Comparison of ENCODE assay signal across 9 mouse cellular contexts in the genomic region with DNA sequence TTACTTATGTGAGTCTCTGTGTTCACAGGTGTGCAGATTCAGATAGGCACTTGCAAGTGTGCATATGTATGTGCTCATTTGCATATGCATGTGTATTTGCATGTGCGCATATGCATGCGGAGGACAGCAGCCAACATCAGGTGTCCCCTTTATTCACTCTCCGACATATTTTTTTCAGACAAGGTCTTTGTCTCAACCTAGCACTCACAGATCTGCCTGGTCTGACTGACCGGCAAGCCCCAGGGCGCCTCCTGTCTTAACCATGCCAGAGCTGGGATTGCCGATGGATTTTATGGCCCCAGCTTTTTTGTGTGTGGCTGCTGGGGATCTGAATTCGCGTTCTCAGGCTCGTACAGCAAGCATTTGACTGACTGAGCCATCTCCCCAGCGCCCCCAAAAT. TPM values are rescaled to one million over a fixed set of nuclear protein-coding genes. Genes with fewer than 3 reads are reported as not detected.
DNase-seq lines count a peak whose midpoint lies in the region; ATAC-seq lines count a peak whose summit lies in the region.
"Had no signal": no experiment of that assay in that cellular context is flagged by ENCODE, and none has a peak within 500 bp of the region (broad histone marks: within the 10 kb centered on the region; RNA-seq: fewer than 3 reads in every experiment).

No protein-coding gene starts in this region.

- H3K36me3 ChIP-seq in kidney, embryonic 14.5 days (ENCODE audit: control insufficient read depth, insufficient read depth, low read length): no peaks in the 10 kb centered on the region
- H3K36me3 ChIP-seq in embryonic facial prominence, embryonic 12.5 days: no peaks in the 10 kb centered on the region
- no peaks in the 10 kb centered on the region for H3K36me3 ChIP-seq in forebrain, embryonic 16.5 days (ENCODE audit: control insufficient read depth, insufficient read depth)
- no peaks in the 10 kb centered on the region for H3K36me3 ChIP-seq in midbrain, embryonic 13.5 days

- peak overlapping the region; percentile 1; the same call in 1 of the 2 replicates for H3K4me3 ChIP-seq in kidney, embryonic 14.5 days (ENCODE audit: low read length)
- H3K4me3 ChIP-seq in embryonic facial prominence, embryonic 12.5 days: no peak overlapping the region
- peak overlapping the region; percentile 28 for H3K4me3 ChIP-seq in forebrain, embryonic 16.5 days (replicated peaks; ENCODE audit: low read length)
- H3K4me3 ChIP-seq in midbrain, embryonic 13.5 days (replicated peaks): peak overlapping the region; percentile 25

- 9% methylated on average over 10 of the region's 10 CpGs for WGBS in kidney, embryonic 14.5 days
- WGBS in embryonic facial prominence, embryonic 12.5 days: 14% methylated on average over 10 of the region's 10 CpGs
- WGBS in forebrain, embryonic 16.5 days: 9% methylated on average over 10 of the region's 10 CpGs
- 9% methylated on average over 10 of the region's 10 CpGs for WGBS in midbrain, embryonic 13.5 days

- no peak overlapping the region for H3K9ac ChIP-seq in kidney, embryonic 14.5 days (ENCODE audit: low read depth, low read length)
- H3K9ac ChIP-seq in embryonic facial prominence, embryonic 12.5 days: peak overlapping the region; percentile 5; the same call in 1 of the 2 replicates
- no peak overlapping the region for H3K9ac ChIP-seq in forebrain, embryonic 16.5 days (replicated peaks; ENCODE audit: low read depth, low read length)
- 0 out of 2 replicates have a peak overlapping the region, but pooled peaks have one; percentile 15 for H3K9ac ChIP-seq in midbrain, embryonic 13.5 days (replicated peaks)
- H3K9ac ChIP-seq: liver, embryonic 14.5 days had no signal

- no peaks in the 10 kb centered on the region for H3K27me3 ChIP-seq in kidney, embryonic 14.5 days (ENCODE audit: control insufficient read depth, insufficient read depth, low read length)
- no peaks in the 10 kb centered on the region; the same call in 1 of the 2 replicates for H3K27me3 ChIP-seq in embryonic facial prominence, embryonic 12.5 days
- H3K27me3 ChIP-seq in forebrain, embryonic 16.5 days (replicated peaks; ENCODE audit: control insufficient read depth, insufficient read depth, low read length): no peaks in the 10 kb centered on the region
- H3K27me3 ChIP-seq in midbrain, embryonic 13.5 days: peaks cover 43% of the 10 kb centered on the region

- DNase-seq in kidney, adult 18-20 months: no peak
- no peak for DNase-seq in adrenal gland, postnatal 25 days
- no peak for DNase-seq in natural killer cell, adult 2 months (ENCODE audit: low spot score in 2 of 2)

- peak overlapping the region; percentile 13; the same call in 1 of the 2 replicates for H3K4me2 ChIP-seq in kidney, embryonic 14.5 days (replicated peaks; ENCODE audit: low read depth, low read length)
- H3K4me2 ChIP-seq in embryonic facial prominence, embryonic 12.5 days (replicated peaks): peak overlapping the region; percentile 40
- H3K4me2 ChIP-seq in forebrain, embryonic 16.5 days (ENCODE audit: low read length): peak overlapping the region; percentile 51
- peak overlapping the region; percentile 49 for H3K4me2 ChIP-seq in midbrain, embryonic 13.5 days (replicated peaks)

- ATAC-seq in kidney, embryonic 14.5 days (ENCODE audit: low FRiP score, low TSS enrichment): no peak
- ATAC-seq in embryonic facial prominence, embryonic 12.5 days (ENCODE audit: insufficient number of reproducible peaks, insufficient read depth, low FRiP score, low TSS enrichment): no peak
- peak; percentile 30; the same call in 1 of the 2 replicates for ATAC-seq in forebrain, embryonic 16.5 days
- peak; percentile 64 for ATAC-seq in midbrain, embryonic 13.5 days

- H3K9me3 ChIP-seq in kidney, embryonic 14.5 days (ENCODE audit: control insufficient read depth, low read length): no peaks in the 10 kb centered on the region
- H3K9me3 ChIP-seq in embryonic facial prominence, embryonic 12.5 days: no peaks in the 10 kb centered on the region
- no peaks in the 10 kb centered on the region for H3K9me3 ChIP-seq in forebrain, embryonic 16.5 days (ENCODE audit: control insufficient read depth, low read length)
- H3K9me3 ChIP-seq in midbrain, embryonic 13.5 days: no peaks in the 10 kb centered on the region

- peaks cover 7% of the 10 kb centered on the region; the same call in 1 of the 2 replicates for H3K4me1 ChIP-seq in kidney, embryonic 14.5 days (ENCODE audit: control insufficient read depth, insufficient read depth, low read length)
- 0 out of 2 replicates have a peak, but pooled peaks cover 4% of the 10 kb centered on the region for H3K4me1 ChIP-seq in embryonic facial prominence, embryonic 12.5 days
- H3K4me1 ChIP-seq in forebrain, embryonic 16.5 days (replicated peaks; ENCODE audit: control insufficient read depth, insufficient read depth, low read length): peaks cover 10% of the 10 kb centered on the region
- H3K4me1 ChIP-seq in midbrain, embryonic 13.5 days (replicated peaks): peaks cover 17% of the 10 kb centered on the region

- no peak overlapping the region for H3K27ac ChIP-seq in kidney, embryonic 14.5 days (ENCODE audit: low read depth, low read length)
- no peak overlapping the region for H3K27ac ChIP-seq in embryonic facial prominence, embryonic 12.5 days
- H3K27ac ChIP-seq in forebrain, embryonic 16.5 days (ENCODE audit: low read length): no peak overlapping the region
- peak overlapping the region; percentile 2; the same call in 1 of the 2 replicates for H3K27ac ChIP-seq in midbrain, embryonic 13.5 days
- H3K27ac ChIP-seq: liver, embryonic 14.5 days; stomach, postnatal 0 days had no signal

RNA-seq across cellular contexts. Expression of a gene that starts 28.9 kb away (rescaled TPM):
- polyA plus RNA-seq in kidney, embryonic 14.5 days (2014; fragmentation: Nextera tagmentation; extraction: Ambion mirVana): 110 and 114 TPM in 2 replicates
- 187 and 201 TPM in 2 replicates for polyA plus RNA-seq in embryonic facial prominence, embryonic 12.5 days (2016; fragmentation: Nextera tagmentation; extraction: Ambion mirVana)
- polyA plus RNA-seq in forebrain, embryonic 16.5 days (2015; fragmentation: Nextera tagmentation; extraction: Ambion mirVana): 46.7 and 53.9 TPM in 2 replicates
- polyA plus RNA-seq in midbrain, embryonic 13.5 days (2015; fragmentation: Nextera tagmentation; extraction: Ambion mirVana): 49.4 and 54.8 TPM in 2 replicates
- 148 and 158 TPM in 2 replicates for total RNA-seq in adrenal gland, postnatal 25 days (2021)

Comparison
In these comparisons a context has a peak if more than half of its experiments do, and no peak if none do; other contexts are left out.
1. ATAC-seq: peak in forebrain, embryonic 16.5 days (single experiment) and midbrain, embryonic 13.5 days (single experiment); none in kidney, embryonic 14.5 days (single experiment) and embryonic facial prominence, embryonic 12.5 days (single experiment).
2. H3K9ac ChIP-seq: peak in embryonic facial prominence, embryonic 12.5 days (single experiment) and midbrain, embryonic 13.5 days (single experiment); none in kidney, embryonic 14.5 days (single experiment) and forebrain, embryonic 16.5 days (single experiment).
3. Peak in every context shown above with its lines, with median percentiles within 50 percentile points of each other: H3K4me2 ChIP-seq.